Mouse (Mus musculus): ENCODE data around the gene Hoxa7.

Hoxa7 gene

DNA sequence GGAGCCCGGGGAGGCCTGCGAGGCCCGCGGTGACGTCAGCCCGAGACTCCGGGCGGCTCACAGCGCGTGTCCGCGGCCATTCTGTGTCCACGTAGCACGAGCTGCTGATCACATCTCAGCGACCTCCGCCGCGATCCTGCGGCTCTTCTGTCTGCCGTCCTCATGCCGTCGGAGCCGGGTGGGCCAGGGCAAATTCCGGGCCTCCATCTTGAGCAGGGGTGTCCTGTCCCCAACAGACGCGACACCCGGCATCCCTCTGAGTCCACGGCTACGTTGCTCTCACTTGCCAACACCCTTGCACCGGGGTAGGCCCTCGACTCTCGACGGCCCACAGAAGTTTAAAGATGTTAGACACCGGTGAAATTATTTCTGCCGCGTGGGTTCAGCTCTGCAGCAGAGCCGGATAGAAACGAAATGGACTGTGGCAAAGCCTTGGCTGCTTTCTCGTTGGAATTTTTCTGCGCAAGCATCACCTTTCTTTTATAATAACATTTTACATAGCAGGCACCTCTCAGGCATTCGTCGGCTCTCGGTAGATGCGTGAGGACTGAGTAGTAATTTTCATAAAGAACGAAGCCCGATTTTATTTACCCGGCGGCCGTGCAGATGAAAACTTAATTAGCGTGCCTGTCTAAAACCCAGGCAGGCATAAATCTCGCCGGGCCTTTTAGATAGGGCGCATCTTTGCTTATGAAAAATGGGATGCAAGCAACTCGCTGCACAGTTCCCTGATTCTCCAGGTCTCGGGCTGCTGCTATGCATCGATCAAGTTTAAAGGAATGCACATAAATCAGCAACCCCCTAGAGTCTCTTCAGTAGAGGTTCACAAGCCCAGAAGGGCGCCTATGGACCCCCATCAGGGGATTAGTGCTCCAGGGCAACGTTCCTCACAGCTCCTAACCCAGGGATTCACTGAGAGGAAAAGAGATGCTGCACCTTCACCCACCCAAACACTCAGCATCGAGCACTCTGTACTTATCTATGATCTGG lies 32.2 kb upstream of the Hoxa7 start:
- no peak for DNase-seq (ENCODE audit: low spot score in 2 of 2)

DNA sequence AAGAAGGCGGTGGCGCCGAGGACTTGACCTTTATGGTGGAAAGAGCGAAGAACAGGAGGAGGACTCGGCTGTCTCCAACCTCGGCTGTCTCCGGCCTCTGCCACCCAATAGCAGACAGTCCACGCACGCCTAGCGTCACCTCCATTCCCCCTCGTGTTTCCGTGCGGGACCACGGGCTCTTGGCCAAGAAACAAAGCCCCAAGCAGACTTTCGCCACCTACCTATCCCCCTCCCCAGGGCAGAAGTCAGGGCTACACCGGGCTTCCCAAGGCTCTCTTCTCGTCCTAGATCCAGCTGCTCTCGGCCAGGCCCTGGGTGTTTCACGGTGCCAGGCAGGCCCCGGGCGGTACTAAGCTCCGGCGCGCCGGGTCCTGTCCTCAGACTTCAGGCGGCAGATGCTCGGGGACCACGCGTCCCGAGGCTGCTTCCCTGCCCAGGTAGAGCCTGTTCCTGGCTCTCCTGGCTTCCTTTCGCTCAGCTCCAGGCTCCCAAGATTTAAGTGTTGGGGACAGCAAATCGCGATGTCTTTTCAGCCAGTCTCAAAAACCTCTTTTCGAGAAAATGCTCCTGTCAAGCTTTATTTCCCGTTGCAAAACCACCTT lies 31.2 kb upstream of the Hoxa7 start:
- no peak for DNase-seq (ENCODE audit: low spot score in 2 of 2)

DNA sequence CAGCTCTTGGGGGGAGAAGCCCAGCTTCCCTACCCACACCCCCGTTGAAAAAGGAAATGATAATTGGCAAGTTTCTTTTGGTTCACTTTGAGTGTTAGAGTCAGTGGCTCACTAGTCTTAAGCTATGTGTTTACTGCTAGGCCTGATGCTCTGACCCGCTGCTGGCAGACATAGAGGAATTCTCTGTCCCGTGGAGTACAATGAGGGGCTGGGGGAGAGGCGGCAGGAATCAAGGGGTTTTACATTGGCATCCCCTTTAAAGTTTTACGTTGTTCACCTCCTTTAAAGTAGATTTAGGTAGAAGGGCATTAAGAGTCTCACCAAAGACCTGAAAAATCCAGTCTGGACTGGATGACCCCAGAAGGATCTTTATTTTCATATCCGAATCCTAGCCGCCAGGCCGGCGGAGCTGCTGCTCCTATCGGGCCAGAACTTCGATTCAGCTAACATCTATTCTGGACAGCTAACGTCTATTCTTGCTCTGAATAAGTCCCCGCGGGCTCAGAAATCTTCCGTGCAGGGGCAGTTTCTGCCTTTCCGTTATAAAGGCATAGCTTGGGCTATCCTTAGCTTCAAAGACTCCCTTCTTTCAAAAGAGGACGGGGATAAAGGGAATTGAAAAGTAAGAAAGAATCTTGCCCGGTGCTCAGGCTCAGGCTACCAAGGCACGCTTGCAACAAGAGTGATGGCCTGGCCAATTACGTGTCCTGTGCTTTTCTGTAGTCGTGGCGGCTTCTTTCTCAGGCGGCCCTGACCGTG lies 30.5 kb upstream of the Hoxa7 start:
- DNase-seq (ENCODE audit: low spot score in 2 of 2): no peak

DNA sequence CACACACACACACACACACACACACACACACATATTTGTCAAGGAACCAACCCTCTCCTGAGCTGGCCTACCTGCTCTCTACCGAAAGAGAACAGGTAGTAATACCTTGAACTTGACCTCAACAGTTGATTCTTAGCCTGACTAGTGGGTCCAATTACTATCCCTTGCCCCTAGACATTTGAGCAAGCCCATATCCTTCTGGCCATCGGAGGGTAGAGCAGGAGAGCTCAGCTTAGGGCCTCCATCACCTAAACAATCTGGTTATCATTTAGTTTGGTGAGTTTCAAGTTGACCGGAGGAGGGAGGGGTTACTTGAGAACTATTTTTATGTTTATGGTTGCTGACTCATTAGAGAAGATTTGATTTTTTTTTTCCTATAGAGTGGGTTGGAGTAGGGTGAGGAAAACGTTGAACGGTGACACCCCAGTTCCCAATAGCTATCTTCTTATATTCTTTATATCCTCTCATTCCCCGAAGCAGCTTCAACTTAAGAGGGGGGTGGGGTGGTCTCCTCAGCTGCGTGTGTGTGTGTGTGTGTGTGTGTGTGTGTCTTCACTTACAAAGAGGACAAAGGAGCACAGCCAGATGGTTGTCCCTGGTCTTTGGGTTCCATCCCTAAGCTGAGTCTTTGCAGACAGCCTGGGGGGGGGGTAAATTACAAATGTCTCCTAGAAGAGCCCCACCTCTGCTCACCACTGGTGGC lies 29.7 kb upstream of the Hoxa7 start:
- no peak for DNase-seq (ENCODE audit: low spot score in 2 of 2)

DNA sequence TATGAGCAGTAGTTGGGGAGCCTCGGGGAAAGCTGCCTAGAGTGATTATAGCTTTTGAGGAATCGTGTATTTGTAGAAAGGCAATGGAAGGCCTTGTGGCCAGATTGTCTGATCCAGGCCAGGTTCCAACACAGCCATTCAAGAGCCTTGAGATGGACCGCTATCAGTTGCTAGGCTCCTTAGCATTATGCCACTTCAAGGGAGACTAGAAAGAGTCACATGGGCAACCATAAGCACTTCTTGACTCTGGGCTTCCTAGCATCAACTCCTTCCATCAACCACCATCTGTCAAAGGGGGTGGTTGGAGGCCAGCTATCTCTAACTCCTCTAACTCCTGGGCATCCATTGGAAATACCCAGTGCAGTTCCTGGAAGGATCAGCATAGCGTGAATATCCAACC lies 28.2 kb upstream of the Hoxa7 start:
- DNase-seq (ENCODE audit: low spot score in 2 of 2): no peak

DNA sequence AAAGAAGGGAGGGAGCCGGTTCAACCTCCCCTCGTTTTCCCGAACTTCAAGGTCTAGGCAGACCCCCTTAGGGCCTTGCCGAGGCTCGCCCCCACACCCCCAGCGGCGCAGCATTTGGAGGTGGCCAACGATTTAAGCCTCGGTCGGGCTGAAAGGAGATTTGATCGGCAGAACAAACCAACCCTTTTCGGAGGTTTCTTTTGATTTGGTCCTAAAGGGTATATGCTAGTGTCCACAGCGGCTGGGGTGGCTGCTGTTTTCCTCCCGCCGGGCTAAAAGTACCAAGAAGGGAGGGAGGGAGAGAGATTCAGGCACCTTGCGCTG lies 27.7 kb upstream of the Hoxa7 start:
- no peak for DNase-seq (ENCODE audit: low spot score in 2 of 2)

DNA sequence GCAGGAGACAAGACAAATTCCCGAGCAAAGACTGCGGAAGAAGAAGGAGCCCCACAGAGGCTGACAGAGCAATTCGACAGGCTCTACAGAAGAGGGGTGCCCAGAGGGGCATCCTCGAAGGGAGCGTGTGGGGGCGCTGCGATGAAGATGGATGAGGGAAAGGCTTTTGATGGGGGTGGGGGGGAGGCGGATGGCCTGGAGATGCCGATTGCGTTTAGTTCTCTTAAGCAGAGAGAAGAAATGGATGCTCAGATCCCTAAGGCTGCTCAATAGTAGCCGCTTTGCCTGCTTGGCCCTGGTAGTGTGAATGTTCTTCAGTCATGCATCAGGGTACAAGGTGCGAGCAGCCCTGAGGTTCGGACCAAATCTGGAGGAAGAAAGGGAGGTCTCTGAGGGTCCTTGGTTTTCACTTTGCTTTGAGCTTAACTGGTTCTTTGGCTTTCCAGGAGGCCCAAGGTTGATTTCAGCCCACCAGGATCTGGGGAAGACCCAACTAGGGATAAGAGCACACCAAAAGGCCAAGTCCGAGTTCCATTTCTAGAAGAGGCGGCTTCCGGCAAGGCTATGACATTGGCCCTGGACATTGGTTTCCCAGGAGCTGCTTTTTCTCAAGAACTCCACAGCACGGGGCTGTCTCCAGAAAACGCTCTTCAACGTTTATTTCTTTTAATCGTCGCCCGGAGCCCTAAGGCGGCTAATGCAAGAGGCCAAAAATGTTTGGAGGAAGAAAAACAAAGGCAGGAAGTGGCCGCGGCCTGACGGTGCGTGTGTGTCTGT lies 27.2 kb upstream of the Hoxa7 start:
- DNase-seq (ENCODE audit: low spot score in 2 of 2): no peak

DNA sequence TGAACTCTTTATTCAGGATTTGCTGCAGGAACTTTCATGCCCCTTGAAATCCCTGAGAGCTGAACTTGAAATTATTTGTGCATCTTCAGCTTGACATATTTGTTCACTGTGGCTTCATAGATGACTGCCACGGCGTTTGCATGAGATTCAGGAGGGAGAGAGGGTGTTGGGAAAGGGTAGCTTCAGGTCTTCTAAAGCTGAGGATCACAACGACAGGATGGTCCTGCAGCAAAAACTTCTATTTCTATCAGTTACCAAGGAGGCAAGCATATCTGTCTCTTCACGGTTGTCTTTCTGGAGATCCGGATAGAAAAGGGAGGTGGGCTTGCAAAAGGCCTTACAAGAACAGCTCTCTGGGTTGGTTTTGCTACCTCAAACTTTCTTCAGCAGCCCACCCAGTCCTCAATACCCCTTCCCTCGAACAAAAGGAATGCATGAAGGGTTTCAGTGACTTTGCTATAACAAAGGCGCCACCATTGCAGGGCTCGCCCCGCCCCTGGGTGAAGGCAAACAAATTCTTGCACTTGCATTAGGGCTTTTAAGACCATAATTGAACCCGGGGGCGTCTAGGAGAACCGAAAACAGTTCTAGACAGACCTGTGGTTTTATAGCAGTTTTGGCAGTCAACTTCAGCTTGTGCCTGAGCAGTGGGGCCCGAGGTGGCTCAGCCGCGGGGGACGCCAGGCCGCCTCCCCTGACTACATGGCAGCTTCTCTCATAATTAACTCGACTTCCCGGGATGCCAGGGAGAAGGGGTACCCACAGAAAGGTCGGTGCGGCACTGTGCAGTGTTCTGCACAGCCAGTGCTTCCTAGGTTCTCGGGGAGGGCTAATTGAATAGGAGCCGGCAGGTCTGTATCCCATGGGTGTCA lies 26.3 kb upstream of the Hoxa7 start:
- no peak for DNase-seq (ENCODE audit: low spot score in 2 of 2)

DNA sequence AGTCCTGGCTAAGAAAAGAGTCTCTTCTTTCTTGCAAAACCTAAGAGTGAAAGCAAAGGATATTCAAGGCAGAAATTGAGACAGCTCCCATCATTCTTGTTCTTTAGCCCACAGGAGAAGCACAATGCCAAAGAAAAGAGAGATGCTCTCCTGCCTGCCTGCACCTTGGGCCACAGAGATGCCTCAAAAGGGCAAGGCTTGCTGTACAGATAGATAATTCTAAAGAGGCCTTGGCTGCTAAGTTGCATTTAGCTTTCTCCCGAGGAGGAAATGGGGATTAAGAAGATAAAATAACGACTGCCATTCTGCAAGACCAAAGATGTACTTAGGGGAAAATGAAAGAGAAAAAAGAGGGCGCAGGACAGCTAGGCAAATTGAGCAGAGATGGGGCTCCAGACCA lies 25.3 kb upstream of the Hoxa7 start:
- DNase-seq (ENCODE audit: low spot score in 2 of 2): no peak

DNA sequence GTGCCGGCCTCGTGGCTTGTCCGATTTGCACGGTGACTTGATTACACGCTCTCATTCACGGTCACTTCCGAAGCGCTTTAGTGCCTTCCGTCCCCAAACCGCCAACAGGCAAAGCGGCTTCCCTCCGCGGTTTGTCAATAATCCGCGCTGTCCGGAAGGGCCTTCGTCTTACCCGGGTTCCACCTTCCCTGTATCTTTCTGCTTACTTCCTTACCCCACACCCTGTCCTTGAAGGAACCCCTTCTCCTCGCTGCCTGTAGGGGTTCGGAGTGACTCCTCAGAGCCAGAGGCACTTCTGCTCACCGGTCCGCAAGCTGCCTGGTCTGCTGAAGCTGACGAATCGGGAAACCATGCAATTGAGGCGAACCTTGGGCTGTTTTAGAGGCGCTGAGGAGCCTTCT lies 24.7 kb upstream of the Hoxa7 start:
- DNase-seq (ENCODE audit: low spot score in 2 of 2): no peak

DNA sequence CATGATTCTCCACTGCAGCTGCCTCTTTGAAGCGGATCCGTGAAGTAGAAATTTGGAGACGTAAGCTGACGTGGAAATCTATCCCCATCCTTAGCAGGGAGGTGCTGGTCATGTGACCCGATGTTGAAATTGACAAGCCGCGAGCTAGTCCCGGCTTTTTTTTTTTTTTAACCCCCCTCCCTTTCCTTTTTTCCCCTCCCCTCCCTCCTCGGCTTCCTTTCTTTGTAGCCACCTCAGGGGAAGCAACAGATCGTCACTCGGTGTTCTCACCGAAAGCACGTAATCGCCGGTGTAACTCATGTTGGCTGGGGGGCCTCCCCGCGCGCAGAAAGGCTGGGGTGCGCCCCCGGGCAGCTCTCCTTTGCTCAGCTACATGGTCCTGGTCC lies 24.1 kb upstream of the Hoxa7 start, which contains the start of gene Hoxa11:
Gene Hoxa11 (minus strand): TSS at position 54 of the 386 bp plus-strand sequence.
- no peak for DNase-seq (ENCODE audit: low spot score in 2 of 2)

DNA sequence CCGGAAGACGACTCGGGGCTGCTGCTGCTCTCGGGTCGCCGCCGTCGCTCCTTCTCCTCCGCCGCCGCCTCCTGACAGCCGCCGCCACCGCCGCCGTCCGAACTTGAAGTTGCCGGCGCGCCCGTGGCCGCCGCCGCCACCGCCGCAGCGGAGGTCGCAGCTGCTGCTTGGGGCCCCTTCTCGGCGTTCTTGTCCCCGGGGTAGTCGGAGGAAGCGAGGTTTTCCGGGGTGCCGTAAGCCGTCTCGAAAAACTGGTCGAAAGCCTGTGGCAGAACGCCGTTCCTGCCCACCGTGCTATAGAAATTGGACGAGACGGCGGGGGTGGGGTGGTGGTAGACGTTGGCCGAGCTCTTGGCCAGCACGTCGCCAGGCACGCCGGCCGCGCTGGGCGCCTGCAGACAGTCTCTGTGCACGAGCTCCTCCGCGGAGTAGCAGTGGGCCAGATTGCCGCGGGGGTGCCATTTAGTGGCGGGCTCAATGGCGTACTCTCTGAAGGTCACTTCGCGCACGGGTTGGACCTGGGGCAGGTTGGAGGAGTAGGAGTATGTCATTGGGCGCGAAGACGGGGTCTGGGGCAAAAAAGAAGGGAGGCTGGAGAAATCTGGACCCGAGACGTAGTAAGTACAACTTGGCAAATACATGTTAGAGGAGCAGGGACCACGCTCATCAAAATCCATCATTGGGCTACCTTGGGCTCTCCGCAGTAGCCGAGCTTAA lies 23.5 kb upstream of the Hoxa7 start:
- no peak for DNase-seq (ENCODE audit: low spot score in 2 of 2)

DNA sequence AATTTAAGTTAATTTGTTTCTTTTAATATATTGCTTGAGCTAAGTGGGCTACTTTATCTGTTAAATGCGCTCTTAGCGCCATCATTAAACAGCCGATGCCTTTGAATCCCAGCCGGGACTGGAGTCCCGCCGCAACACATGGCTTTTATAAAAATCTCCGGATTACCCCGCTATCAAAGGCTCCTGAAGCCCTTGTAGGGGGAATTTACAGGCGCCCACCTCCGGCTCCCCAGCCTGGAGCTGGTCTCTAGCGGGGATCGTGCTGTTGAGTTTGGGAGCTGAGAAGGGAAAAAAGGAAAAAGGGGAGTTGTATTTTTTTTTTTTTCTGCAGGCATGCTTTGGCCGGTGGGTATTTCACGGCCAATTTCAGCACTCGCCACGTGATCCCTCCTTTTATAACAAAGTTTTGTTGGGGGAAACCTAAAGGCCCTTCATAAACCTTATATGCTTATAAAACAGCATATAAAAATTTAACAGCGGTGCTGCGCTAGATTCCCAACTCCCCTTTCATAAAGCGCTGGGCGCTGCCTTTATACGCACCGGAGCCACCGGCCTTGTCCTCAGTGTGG lies 22.9 kb upstream of the Hoxa7 start:
- DNase-seq (ENCODE audit: low spot score in 2 of 2): no peak

DNA sequence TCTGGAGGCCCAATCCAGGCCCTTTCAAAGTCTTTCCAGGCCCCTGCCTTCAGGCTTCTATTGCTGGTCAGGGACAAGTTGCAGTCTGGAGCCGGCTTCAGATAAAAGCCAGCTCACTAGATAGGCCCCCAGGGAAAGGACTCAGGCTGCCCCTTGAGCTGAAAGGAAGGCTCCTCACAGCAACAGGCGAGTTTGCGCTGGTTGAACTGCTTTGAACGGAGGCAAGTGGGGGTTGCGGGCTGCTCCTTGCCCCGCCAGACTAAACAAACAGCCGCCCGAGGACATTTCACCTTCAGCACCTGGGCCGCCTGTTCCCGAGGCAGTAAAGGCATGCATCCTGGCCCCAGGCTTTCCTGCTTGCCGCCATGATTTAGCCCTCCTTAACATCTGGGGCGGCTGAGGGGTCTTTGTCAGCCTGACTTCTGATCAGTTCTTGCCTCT lies 22.0 kb upstream of the Hoxa7 start:
- no peak for DNase-seq (ENCODE audit: low spot score in 2 of 2)

DNA sequence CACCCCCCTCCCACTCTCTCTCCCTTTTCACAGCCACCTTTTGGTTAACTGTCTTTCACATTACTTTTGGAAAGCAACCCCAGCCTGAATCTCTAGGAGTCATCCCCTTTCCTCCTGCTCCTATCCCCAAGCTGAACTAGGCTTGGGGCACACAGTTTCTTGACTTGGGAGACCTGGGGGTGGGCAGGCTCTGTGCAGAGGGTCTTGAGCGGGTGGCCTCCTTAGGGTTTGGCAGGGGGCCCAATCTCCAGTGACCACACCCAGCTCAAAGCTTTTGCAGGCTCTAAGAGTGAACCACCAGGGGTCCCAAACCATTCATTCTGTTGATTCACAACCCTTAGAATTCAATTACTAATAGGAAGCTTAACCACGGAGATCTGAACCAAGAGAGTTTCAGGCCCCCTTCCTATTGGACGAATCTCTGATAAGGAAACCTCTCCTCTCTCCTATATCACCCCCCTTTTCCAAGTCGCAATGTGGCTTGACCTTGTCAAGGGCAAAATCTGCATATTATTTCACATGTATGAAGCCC lies 21.2 kb upstream of the Hoxa7 start:
- DNase-seq (ENCODE audit: low spot score in 2 of 2): no peak

DNA sequence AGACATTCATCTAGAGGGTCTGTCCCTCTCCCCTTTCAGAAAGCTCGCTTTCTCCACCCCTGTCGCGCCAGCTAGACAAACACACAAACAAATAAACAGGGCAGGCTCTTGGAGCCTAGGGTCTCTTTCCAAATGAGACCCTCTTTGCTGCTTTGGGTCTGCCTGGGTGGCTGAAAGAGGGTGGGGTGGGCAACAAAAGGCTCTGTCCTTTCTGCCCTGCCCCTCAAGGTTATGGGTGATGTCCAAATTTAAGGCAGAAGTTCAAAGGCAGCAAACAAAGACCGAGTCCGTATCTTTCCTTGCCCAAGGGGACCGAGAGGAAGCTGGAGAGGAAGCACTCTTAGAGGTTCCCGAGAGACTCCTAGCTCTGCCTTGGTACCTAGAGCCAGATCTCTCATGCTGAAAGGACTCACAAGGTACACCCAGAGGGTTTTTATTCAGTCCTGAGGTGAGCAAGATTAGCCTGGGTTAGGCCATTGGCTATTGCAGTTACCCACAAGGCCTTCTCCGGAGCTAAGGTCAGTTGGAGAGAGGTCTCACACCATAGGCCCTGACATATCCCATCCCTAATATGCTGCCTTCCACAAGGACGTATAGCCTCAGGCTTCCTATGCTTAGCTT lies 19.5 kb upstream of the Hoxa7 start:
- DNase-seq (ENCODE audit: low spot score in 2 of 2): no peak

DNA sequence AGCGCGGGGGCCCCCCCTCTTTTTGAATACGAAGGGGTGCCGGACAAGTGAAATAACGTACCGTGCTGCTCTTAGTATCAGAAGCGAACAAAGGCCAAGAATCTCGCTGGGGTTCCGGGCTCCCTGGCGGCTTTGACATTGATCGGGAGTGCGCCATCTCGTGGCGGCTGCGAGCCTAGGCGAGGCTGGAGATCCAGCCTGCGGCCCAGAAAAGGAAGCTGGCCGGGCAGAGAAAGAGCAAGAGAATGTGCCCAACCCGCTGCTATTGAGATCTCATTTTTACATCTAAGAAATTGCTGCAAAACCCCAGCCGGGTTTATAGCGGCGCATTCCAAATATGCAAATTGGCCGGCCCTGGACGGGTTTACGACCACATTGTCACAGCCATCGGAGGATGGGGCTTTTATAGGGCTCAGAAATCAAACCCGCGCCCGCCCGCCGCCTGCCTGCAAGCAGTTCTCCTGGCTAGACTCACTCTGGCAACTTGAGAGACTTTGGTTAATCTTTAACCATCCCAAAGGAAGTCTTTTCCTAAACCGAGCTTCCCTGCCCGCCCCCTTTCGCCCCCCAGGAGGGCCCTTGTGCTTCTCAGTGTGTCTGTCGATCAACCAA lies 18.8 kb upstream of the Hoxa7 start, which contains the start of gene Hoxa10:
Gene Hoxa10 (minus strand): TSS at position 466 of the 612 bp plus-strand sequence.
- DNase-seq (ENCODE audit: low spot score in 2 of 2): no peak

Data from frontal cortex, postnatal 14 days (tissue).